Mouse (Mus musculus) heart, adult 10 weeks (tissue): Measurements from ENCODE around the gene Pigx. TPM values are rescaled to one million over a fixed set of nuclear protein-coding genes. Genes with fewer than 3 reads are reported as not detected.

Experiments
- polyA plus RNA-seq: library from polyadenylated mRNA; stranded (reverse); fragments of 350-450 nt; fragmentation: Illumina TruSeq; extraction: RNeasy Lipid Tissue Mini Kit (QIAGEN cat#74804); gene quantifications from one replicate; pipeline ENCODE4 v1.2.3, GENCODE M21; 2014; ENCODE audit warnings: low read depth, low replicate concordance

The Pigx gene
- 21.0 TPM for polyA plus RNA-seq

DNA sequence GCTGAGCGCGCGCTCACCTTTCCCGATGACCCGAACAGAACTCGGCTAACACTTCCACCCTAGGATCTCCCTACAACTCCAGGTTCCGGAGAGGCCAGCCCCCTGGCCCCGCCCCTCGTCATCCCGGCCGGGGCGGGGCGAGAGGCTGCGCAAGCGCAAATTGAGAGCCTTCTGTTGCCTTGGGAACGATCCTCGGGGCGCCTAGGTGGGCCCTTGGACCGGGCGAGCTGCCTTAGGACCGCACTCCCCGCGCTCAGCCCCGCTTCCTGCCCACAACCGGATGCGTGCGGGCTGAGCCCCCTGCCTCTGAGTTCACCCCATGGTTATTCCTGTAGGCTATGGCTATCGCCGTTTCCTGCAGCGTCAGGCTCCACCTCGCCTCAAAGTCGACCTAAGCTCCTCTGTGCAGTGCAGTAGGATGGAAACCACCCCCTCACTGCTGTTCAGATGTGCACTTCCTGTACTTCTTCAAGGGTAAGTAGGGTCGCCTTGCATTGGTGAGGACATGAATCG lies at the start of gene Pigx, which contains the start of gene Cep19:
Gene Pigx, minus strand, starts transcription at position 103 of the 513 bp plus-strand sequence.
Gene Cep19, plus strand, starts transcription at position 163 of the 513 bp plus-strand sequence.

DNA sequence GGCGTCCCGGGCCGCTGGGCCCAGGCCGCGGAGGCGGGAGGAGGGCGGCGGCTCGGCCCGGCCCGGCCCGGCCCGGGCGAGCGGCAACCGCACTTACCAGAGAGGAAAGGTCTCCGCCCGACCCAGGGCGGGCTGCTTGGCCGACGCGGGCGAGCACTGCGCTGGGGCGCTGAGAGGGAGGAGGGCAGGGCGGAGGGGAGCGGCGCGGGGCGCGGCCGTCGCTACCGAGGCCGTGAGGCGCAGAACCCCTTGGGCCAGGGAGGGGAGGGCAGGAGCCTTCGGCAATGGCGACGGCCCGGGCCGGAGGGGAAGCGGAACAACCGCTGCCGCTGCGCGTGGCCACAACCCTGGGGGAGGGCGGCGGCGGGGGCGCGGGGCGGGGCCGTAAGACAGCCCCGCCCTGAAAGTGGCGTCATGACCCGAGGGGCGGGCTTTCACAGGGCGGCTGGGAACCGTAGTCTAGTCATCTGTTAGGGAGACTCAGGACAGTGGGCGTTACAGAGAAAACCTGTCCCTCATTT lies 20.5 kb downstream of the Pigx start, which contains the start of gene Pak2:
Gene Pak2, minus strand, starts transcription at position 352 of the 521 bp plus-strand sequence.

Other genes with a start within 250 kb of the Pigx start
- gene Meltf, start 220.9 kb downstream of the Pigx start, polyA plus RNA-seq: not detected
- gene Pigz, start 165.9 kb downstream of the Pigx start, polyA plus RNA-seq: 0.65 TPM
- gene 0610012G03Rik, start 151.2 kb downstream of the Pigx start, polyA plus RNA-seq: 59.3 TPM
- gene Ncbp2, start 151.2 kb downstream of the Pigx start, polyA plus RNA-seq: 34.1 TPM
- gene Senp5, start 96.5 kb downstream of the Pigx start, polyA plus RNA-seq: 8.7 TPM
- 20.1 TPM for gene Pak2, start 20.4 kb downstream of the Pigx start, polyA plus RNA-seq
- gene Cep19, start 60 bp upstream of the Pigx start, polyA plus RNA-seq: 14.8 TPM
- 6.8 TPM for gene Nrros, start 65.9 kb upstream of the Pigx start, polyA plus RNA-seq
- gene Bex6, start 80.1 kb upstream of the Pigx start, polyA plus RNA-seq: not detected
- 11.7 TPM for gene Fbxo45, start 147.4 kb upstream of the Pigx start, polyA plus RNA-seq
- 12.2 TPM for gene Wdr53, start 147.5 kb upstream of the Pigx start, polyA plus RNA-seq
- gene Smco1, start 171.7 kb upstream of the Pigx start, polyA plus RNA-seq: 26.7 TPM
- 11.6 TPM for gene Rnf168, start 177.7 kb upstream of the Pigx start, polyA plus RNA-seq
- 8.4 TPM for gene Ubxn7, start 232.5 kb upstream of the Pigx start, polyA plus RNA-seq